Mouse (Mus musculus) neural tube, embryonic 14.5 days (tissue): ENCODE results near the gene Tec. TPM values are rescaled to one million over a fixed set of nuclear protein-coding genes. Genes with fewer than 3 reads are reported as not detected.

ENCODE experiments used
- ATAC-seq: fragments of 200-750 bp; cut with Nextera tagmentation; 2 replicates; pipeline ENCODE4 v1.8.0; 2017; ENCODE audit warnings: low read depth, mild to moderate bottlenecking, moderate TSS enrichment, moderate library complexity
- H3K27ac ChIP-seq: fragments of 300-500 bp; sonication (generic); 2 replicates; pipeline ENCODE4 v1.5.1; 2014; ENCODE audit warnings: low read depth, mild to moderate bottlenecking, control low read depth, low read length, moderate library complexity, mixed read lengths
- H3K27me3 ChIP-seq: fragments of 300-500 bp; sonication (generic); 2 replicates; pipeline ENCODE4 v1.6.1; 2014; ENCODE audit warnings: low read length; ENCODE audit not compliant: control insufficient read depth, insufficient read depth
- H3K36me3 ChIP-seq: fragments of 300-500 bp; sonication (generic); 2 replicates; pipeline ENCODE4 v1.6.1; 2014; ENCODE audit warnings: low read length, mixed read lengths; ENCODE audit not compliant: control insufficient read depth, insufficient read depth
- H3K4me1 ChIP-seq: fragments of 300-500 bp; sonication (generic); 2 replicates; pipeline ENCODE4 v1.6.1; 2014; ENCODE audit warnings: low read length; ENCODE audit not compliant: control insufficient read depth, insufficient read depth
- H3K4me2 ChIP-seq: fragments of 300-500 bp; sonication (generic); 2 replicates; pipeline ENCODE4 v1.6.1; 2014; ENCODE audit warnings: mild to moderate bottlenecking, low read depth, low read length, control low read depth
- H3K4me3 ChIP-seq: fragments of 300-500 bp; sonication (generic); 2 replicates; pipeline ENCODE4 v1.5.1; 2014; ENCODE audit warnings: low read depth, low read length, control low read depth, mixed read lengths
- H3K9ac ChIP-seq: fragments of 300-500 bp; sonication (generic); replicated peaks from 2 replicates; pipeline ENCODE4 v1.6.1; 2014; ENCODE audit warnings: low read depth, mild to moderate bottlenecking, control low read depth, low read length, mixed read lengths
- H3K9me3 ChIP-seq: fragments of 300-500 bp; sonication (generic); 2 replicates; pipeline ENCODE4 v1.6.1; 2016; ENCODE audit warnings: low read length; ENCODE audit not compliant: control insufficient read depth
- WGBS: fragments of 180-500 bp; shearing (Covaris S2); extraction: QIAGEN DNeasy Blood & Tissue Kit; methylation state at CpG from one replicate; pipeline ENCODE4 v1.1.7; 2014; 5-methylcytosine and 5-hydroxymethylcytosine counted together
- polyA plus RNA-seq: library from polyadenylated mRNA; unstranded; fragments of >200 nt; fragmentation: Nextera tagmentation; extraction: Ambion mirVana; gene quantifications from 2 replicates; pipeline ENCODE4 v1.2.1, GENCODE M21; 2014

Tec gene
- polyA plus RNA-seq, 1 experiment from 2014 or later: 5.8 TPM

DNA sequence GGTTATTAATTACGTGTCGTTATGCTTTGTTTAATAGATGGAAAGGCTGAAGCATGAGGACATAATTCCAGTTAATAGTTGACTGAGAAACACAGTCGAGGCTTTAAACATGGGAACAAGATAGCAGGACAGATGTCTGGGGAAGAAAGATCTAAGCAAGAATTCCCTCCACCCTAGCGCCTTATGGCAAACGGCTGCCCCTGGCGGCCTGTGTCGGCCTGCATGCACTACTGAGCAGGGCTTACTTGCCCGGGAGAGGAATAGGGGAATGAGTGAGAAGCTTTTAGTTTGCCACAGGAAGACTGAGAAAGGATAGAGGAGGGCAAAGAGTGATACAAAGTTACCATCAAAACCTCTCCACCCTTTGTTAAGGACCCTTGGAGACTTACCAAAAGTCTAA is 7.4 kb downstream of the Tec start:
- H3K27ac ChIP-seq: no peak overlapping the region
- no peak for ATAC-seq

DNA sequence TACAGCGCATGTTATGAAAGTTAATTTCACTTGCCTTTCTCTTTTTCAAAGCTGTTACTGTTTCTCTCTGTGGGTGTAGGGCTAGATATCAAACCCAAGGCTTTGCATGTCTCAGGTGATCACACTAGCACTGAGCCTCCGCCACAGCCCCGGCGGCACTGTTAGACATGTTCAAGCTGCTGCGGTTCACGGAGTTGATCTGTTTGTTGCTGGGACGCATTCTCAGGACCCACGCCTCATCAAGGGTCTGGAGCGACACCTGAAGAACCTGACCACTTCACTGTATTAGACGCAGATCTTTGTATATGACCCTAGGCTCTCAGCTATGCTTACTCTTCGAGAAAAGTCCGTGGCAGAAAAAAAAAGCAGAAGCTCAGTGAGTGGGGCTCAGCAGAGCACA is 10.0 kb downstream of the Tec start:
- H3K27me3 ChIP-seq: no peaks in the 10 kb centered on the region
- H3K9ac ChIP-seq: no peak overlapping the region
- no peak overlapping the region for H3K4me2 ChIP-seq
- no peak for ATAC-seq
- 96% methylated on average over 12 of the region's 12 CpGs for WGBS
- no peaks in the 10 kb centered on the region for H3K4me1 ChIP-seq
- H3K36me3 ChIP-seq: no peaks in the 10 kb centered on the region
- no peak overlapping the region for H3K27ac ChIP-seq
- no peak overlapping the region for H3K4me3 ChIP-seq
- H3K9me3 ChIP-seq: 0 out of 2 replicates have a peak, but pooled peaks cover 2% of the 10 kb centered on the region

More for the DNA sequence above, 7.4 kb downstream of the Tec start:
- no peak overlapping the region for H3K9ac ChIP-seq
- H3K27me3 ChIP-seq: no peaks in the 10 kb centered on the region
- no peak overlapping the region for H3K4me2 ChIP-seq
- 0 out of 2 replicates have a peak, but pooled peaks cover 2% of the 10 kb centered on the region for H3K9me3 ChIP-seq
- H3K4me3 ChIP-seq: no peak overlapping the region
- H3K4me1 ChIP-seq: no peaks in the 10 kb centered on the region
- no peaks in the 10 kb centered on the region for H3K36me3 ChIP-seq
- 83% methylated on average over 8 of the region's 8 CpGs for WGBS

DNA sequence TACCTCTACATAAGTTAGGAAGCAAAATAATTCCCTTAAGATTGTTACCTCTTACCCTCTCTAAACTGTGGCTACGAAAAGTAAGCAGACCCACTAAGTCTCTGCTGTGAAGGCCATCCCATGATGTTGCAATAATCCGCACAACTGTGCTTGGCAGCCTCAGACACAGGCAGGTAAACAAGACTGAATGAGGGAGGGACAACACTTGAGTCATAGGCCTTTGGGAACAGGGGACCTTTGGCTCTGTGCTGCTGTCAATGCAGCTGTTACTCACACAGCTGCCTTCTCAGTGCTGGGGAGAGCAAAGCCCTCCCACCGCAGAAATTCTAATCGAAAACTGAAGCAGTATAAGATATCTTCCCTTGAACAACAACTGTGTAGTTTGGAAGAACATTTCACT is 10.5 kb downstream of the Tec start:
- WGBS: 84% methylated on average over 4 of the region's 4 CpGs
- H3K4me1 ChIP-seq: no peaks in the 10 kb centered on the region
- H3K36me3 ChIP-seq: no peaks in the 10 kb centered on the region
- H3K4me3 ChIP-seq: no peak overlapping the region
- no peak for ATAC-seq
- H3K27ac ChIP-seq: no peak overlapping the region
- H3K4me2 ChIP-seq: no peak overlapping the region
- H3K27me3 ChIP-seq: no peaks in the 10 kb centered on the region
- no peak overlapping the region for H3K9ac ChIP-seq
- H3K9me3 ChIP-seq: 0 out of 2 replicates have a peak, but pooled peaks cover 2% of the 10 kb centered on the region

DNA sequence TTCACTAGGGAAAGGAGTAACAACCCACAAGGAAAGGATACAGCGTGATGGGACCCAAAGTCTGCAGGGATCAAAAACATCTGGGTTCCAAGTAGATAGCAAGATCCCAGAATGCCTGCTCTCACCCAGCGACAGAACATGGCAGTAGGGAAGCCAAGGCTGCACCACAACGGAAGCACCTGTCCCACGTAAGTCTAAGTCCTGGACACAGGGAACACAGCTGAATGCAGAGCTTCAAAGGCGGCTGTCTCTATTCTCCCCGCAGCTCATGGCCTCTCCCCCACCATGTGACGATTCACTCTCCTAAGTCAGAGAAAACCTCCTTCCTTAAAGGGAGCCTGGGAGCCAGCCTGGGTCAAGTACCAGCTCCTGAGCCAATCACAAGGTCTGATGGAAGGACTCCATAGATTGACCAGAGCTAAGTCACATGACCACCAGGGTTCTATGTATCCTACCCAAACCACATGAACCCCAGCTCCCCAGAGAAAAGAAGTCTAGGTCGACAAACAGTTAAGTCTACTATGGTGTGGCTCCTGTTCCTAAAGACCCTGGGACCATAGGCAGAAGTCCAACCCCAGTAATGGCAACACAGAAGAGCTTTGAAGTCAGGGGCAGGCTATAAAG is 11.9 kb downstream of the Tec start:
- H3K4me3 ChIP-seq: no peak overlapping the region
- H3K27me3 ChIP-seq: no peaks in the 10 kb centered on the region
- no peaks in the 10 kb centered on the region for H3K36me3 ChIP-seq
- no peaks in the 10 kb centered on the region for H3K4me1 ChIP-seq
- peak; percentile 25; the same call in 1 of the 2 replicates for ATAC-seq
- H3K27ac ChIP-seq: 0 out of 2 replicates have a peak overlapping the region, but pooled peaks have one; percentile 11
- WGBS: 86% methylated on average over 8 of the region's 8 CpGs
- no peak overlapping the region for H3K4me2 ChIP-seq
- H3K9me3 ChIP-seq: 0 out of 2 replicates have a peak, but pooled peaks cover 2% of the 10 kb centered on the region
- H3K9ac ChIP-seq: no peak overlapping the region

GRCm38 (mm10) chr5:72855685-72856124 is 12.6 kb downstream of the Tec start:
- WGBS: 5% methylated on average over 3 of the region's 3 CpGs
- Histone ChIP-seq H3K27me3 (no peaks in the 10 kb centered on the region), H3K9me3 (0 out of 2 replicates have a peak, but pooled peaks cover 2% of the 10 kb centered on the region), H3K4me1 (no peaks in the 10 kb centered on the region), H3K36me3 (no peaks in the 10 kb centered on the region), H3K4me3 (no peak overlapping the region), H3K4me2 (no peak overlapping the region), H3K9ac (no peak overlapping the region), H3K27ac (peak overlapping the region; percentile 11; the same call in 1 of the 2 replicates)
- peak; percentile 86 for ATAC-seq

- H3K4me2 ChIP-seq: no peak overlapping the region
- no peaks in the 10 kb centered on the region for H3K36me3 ChIP-seq
- no peak overlapping the region for H3K9ac ChIP-seq
- H3K9me3 ChIP-seq: no peaks in the 10 kb centered on the region
- no peak overlapping the region for H3K27ac ChIP-seq
- H3K27me3 ChIP-seq: no peaks in the 10 kb centered on the region
- no peak overlapping the region for H3K4me3 ChIP-seq
- ATAC-seq: no peak
- WGBS: 89% methylated on average over 6 of the region's 6 CpGs
- H3K4me1 ChIP-seq: no peaks in the 10 kb centered on the region
These were observed 13.9 kb downstream of the Tec start for GRCm38 (mm10) chr5:72854141-72854990.

DNA sequence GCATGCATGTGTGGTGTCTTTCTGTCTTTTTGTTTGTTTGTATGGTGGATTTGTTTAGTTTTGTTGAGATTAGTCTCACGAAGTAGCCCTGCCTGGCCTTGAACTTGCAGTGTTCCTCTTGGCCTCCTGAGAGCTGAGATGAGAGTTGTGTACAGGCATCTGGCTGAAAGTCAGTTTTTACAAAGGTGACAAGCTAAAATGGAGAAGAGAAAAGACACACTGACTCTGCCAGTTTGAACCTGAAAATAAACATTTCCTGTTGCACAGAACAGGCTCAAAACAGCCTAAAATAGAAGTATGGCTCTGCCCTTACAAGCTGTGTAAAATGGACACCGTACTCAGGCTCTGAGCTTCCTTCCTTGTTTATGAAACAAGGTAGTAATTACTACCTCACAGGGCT is 14.9 kb downstream of the Tec start:
- no peaks in the 10 kb centered on the region for H3K4me1 ChIP-seq
- H3K4me2 ChIP-seq: no peak overlapping the region
- H3K9me3 ChIP-seq: no peaks in the 10 kb centered on the region
- H3K27me3 ChIP-seq: no peaks in the 10 kb centered on the region
- ATAC-seq: no peak
- no peak overlapping the region for H3K27ac ChIP-seq
- H3K9ac ChIP-seq: no peak overlapping the region
- no peaks in the 10 kb centered on the region for H3K36me3 ChIP-seq
- 82% methylated on average over 2 of the region's 2 CpGs for WGBS
- no peak overlapping the region for H3K4me3 ChIP-seq

GRCm38 (mm10) chr5:72852301-72852995 is 15.8 kb downstream of the Tec start:
- no peaks in the 10 kb centered on the region for H3K36me3 ChIP-seq
- no peak overlapping the region for H3K4me2 ChIP-seq
- H3K4me1 ChIP-seq: no peaks in the 10 kb centered on the region
- H3K4me3 ChIP-seq: no peak overlapping the region
- H3K27ac ChIP-seq: no peak overlapping the region
- WGBS: 79% methylated on average over 7 of the region's 7 CpGs
- H3K9me3 ChIP-seq: no peaks in the 10 kb centered on the region
- no peak for ATAC-seq
- H3K27me3 ChIP-seq: no peaks in the 10 kb centered on the region
- H3K9ac ChIP-seq: no peak overlapping the region
